Mouse (Mus musculus): ENCODE results near the gene Pak7. TPM values are rescaled to one million over a fixed set of nuclear protein-coding genes. Genes with fewer than 3 reads are reported as not detected.

Gene Pak7
- polyA plus RNA-seq, 1 experiment from 2014 or later: 21.1 TPM

DNA sequence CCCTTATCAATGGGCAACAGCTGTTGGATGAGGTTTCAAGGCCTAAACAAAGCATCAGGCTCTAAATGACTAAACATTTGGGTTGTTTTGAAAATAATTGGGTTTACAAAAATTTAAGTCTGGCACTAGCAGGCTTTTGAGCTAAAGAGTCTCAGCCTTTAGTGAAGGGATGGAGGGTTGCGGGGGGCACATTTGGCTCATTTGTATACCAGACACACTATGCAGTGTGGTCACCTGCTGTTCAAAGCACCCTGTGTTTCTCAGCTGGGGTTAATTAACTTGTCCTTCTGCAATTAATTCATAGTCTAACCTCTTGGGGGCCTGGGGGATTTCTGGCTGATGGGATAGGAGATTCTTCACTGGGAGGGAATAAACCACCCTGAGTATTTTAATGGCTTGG is 323.4 kb downstream of the Pak7 start:
- H3K27ac ChIP-seq (replicated peaks): no peak overlapping the region
- 81% methylated on average over 1 of the region's 1 CpGs for WGBS
- H3K4me3 ChIP-seq: no peak overlapping the region
- H3K27me3 ChIP-seq: peaks cover 17% of the 10 kb centered on the region
- peak; percentile 36 for ATAC-seq (ENCODE audit: low FRiP score, low read depth)
- no peaks in the 10 kb centered on the region for H3K9me3 ChIP-seq
- H3K36me3 ChIP-seq: no peaks in the 10 kb centered on the region
- H3K9ac ChIP-seq (replicated peaks): no peak overlapping the region
- H3K4me1 ChIP-seq: peaks cover 7% of the 10 kb centered on the region; the same call in 1 of the 2 replicates
- no peak overlapping the region for H3K4me2 ChIP-seq (replicated peaks)

DNA sequence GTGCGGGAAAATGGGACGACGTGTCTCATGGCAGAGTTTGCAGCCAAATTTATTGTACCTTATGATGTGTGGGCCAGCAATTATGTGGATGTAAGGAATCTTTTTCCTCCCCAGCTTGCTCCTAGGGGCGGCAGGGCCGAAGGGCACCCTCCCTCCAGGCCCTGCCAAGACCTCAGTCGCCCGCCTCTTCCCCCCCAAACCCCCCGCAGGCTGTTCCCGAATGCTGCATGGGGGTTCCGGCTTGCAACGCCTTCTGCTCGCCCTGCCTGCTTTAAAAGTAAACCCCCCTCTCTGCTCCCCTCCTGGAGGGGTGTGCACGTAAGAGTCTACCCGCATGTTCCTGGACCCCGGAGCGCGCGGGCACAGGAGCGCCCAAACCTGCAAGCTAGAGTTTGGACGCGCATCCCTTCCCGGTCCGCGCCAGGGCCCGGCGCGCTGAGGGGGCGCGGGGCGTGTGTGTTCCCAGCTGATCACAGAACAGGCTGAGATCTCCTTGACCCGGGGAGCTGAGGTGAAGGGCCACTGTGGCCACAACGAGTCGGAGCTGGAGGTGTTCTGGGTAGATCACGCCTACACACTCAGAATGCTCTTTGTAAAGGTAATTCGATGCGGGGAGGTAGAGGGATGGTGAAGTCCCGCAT is 328.6 kb downstream of the Pak7 start:
- H3K27me3 ChIP-seq: peaks cover 37% of the 10 kb centered on the region
- peak overlapping the region; percentile 39 for H3K4me3 ChIP-seq
- H3K4me1 ChIP-seq: peaks cover 19% of the 10 kb centered on the region
- no peaks in the 10 kb centered on the region for H3K36me3 ChIP-seq
- H3K27ac ChIP-seq (replicated peaks): no peak overlapping the region
- H3K9me3 ChIP-seq: no peaks in the 10 kb centered on the region
- H3K9ac ChIP-seq (replicated peaks): no peak overlapping the region; the same call in 1 of the 2 replicates
- peak overlapping the region; percentile 61 for H3K4me2 ChIP-seq (replicated peaks)
- ATAC-seq (ENCODE audit: low FRiP score, low read depth): 0 out of 2 replicates have a peak, but pooled peaks have one; percentile 11
- under 1% methylated on average over 37 of the region's 37 CpGs for WGBS

GRCm38 (mm10) chr2:136058398-136058797 is 329.4 kb downstream of the Pak7 start:
- no peaks in the 10 kb centered on the region for H3K36me3 ChIP-seq
- WGBS: 4% methylated on average over 7 of the region's 7 CpGs
- peak overlapping the region; percentile 61 for H3K4me2 ChIP-seq (replicated peaks)
- ATAC-seq (ENCODE audit: low FRiP score, low read depth): peak; percentile 32
- no peaks in the 10 kb centered on the region for H3K9me3 ChIP-seq
- no peak overlapping the region for H3K27ac ChIP-seq (replicated peaks)
- peaks cover 19% of the 10 kb centered on the region for H3K4me1 ChIP-seq
- 0 out of 2 replicates have a peak overlapping the region, but pooled peaks have one; percentile 24 for H3K9ac ChIP-seq (replicated peaks)
- peaks cover 37% of the 10 kb centered on the region for H3K27me3 ChIP-seq
- H3K4me3 ChIP-seq: peak overlapping the region; percentile 39

GRCm38 (mm10) chr2:136057861-136058331 is 329.9 kb downstream of the Pak7 start:
- H3K4me1 ChIP-seq: peaks cover 19% of the 10 kb centered on the region
- 4% methylated on average over 19 of the region's 19 CpGs for WGBS
- H3K4me3 ChIP-seq: peak overlapping the region; percentile 39
- H3K9me3 ChIP-seq: no peaks in the 10 kb centered on the region
- peak overlapping the region; percentile 61 for H3K4me2 ChIP-seq (replicated peaks)
- 0 out of 2 replicates have a peak overlapping the region, but pooled peaks have one; percentile 24 for H3K9ac ChIP-seq (replicated peaks)
- H3K36me3 ChIP-seq: no peaks in the 10 kb centered on the region
- H3K27ac ChIP-seq (replicated peaks): no peak overlapping the region
- peak; percentile 45 for ATAC-seq (ENCODE audit: low FRiP score, low read depth)
- H3K27me3 ChIP-seq: peaks cover 37% of the 10 kb centered on the region

GRCm38 (mm10) chr2:136051688-136052289 is 336.0 kb downstream of the Pak7 start, which contains the start of gene Lamp5:
TSS of gene Lamp5 (plus strand) at chr2:136052239.
- ATAC-seq (ENCODE audit: low FRiP score, low read depth): peak; percentile 87
- Histone ChIP-seq H3K27me3 (peaks cover 13% of the 10 kb centered on the region), H3K4me1 (peaks cover 14% of the 10 kb centered on the region), H3K27ac (replicated peaks) (peak within 1 kb of the TSS; percentile 30; the same call in 1 of the 2 replicates), H3K36me3 (no peaks in the 10 kb centered on the region), H3K9me3 (no peaks in the 10 kb centered on the region), H3K9ac (replicated peaks) (peak within 1 kb of the TSS; percentile 39; the same call in 1 of the 2 replicates), H3K4me3 (peak within 1 kb of the TSS; percentile 30), H3K4me2 (replicated peaks) (peak within 1 kb of the TSS; percentile 52)
- 3% methylated on average over 8 of the region's 8 CpGs for WGBS

- Histone ChIP-seq H3K9me3 (no peaks in the 10 kb centered on the region), H3K9ac (replicated peaks) (peak overlapping the region; percentile 39; the same call in 1 of the 2 replicates), H3K27ac (replicated peaks) (no peak overlapping the region), H3K4me1 (peaks cover 14% of the 10 kb centered on the region), H3K27me3 (peaks cover 13% of the 10 kb centered on the region), H3K4me2 (replicated peaks) (peak overlapping the region; percentile 52), H3K36me3 (no peaks in the 10 kb centered on the region), H3K4me3 (peak overlapping the region; percentile 30)
- ATAC-seq (ENCODE audit: low FRiP score, low read depth): peak; percentile 61
- WGBS: 17% methylated on average over 27 of the region's 27 CpGs
These were observed 336.8 kb downstream of the Pak7 start for GRCm38 (mm10) chr2:136050793-136051615.

DNA sequence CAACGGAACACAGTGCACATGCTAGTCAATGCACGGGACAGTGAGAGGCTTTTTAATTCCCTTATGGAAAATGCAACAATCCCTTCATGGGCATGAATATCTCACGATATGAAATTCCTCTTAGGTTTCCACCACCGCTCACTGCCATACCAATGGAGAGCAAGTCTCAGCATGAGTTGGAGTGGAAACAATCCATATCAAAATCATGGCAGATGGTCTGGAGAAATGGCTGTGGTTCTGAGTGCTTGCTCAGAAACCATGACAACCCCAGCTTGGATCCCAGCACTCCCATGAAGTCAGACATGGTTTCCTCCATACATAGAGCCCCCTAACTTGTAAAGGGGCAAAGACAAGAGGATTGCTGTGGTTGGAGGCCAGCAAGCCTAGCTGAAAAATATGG is 339.3 kb downstream of the Pak7 start:
- whole genome bisulfite sequencing: 90% methylated on average over 4 of the region's 4 CpGs
- Histone ChIP-seq H3K27ac (replicated peaks) (no peak overlapping the region), H3K4me1 (peaks cover 14% of the 10 kb centered on the region), H3K36me3 (no peaks in the 10 kb centered on the region), H3K9ac (replicated peaks) (no peak overlapping the region), H3K4me2 (replicated peaks) (no peak overlapping the region), H3K4me3 (no peak overlapping the region), H3K9me3 (no peaks in the 10 kb centered on the region), H3K27me3 (peaks cover 13% of the 10 kb centered on the region)
- no peak for ATAC-seq (ENCODE audit: low FRiP score, low read depth)

Other genes with a start within 250 kb of the Pak7 start
- gene Ankef1, start 113.9 kb upstream of the Pak7 start, polyA plus RNA-seq (2016; fragmentation: Nextera tagmentation; extraction: Ambion mirVana): 0.65 and 0.88 TPM in 2 replicates